Mouse (Mus musculus) olfactory bulb, adult 2 months (tissue): ENCODE measurements around the gene Sgtb. TPM values are rescaled to one million over a fixed set of nuclear protein-coding genes. Genes with fewer than 3 reads are reported as not detected.
A peak's percentile ranks its signal among the peaks of the same experiment; 100 is the strongest.

Source experiments
- H3K27ac ChIP-seq: fragments of 200-500 bp; 2 replicates; pipeline ENCODE4 v1.5.1; 2012; ENCODE audit warnings: low read depth, low read length; ENCODE audit not compliant: insufficient read depth
- H3K4me1 ChIP-seq: fragments of 200-500 bp; 2 replicates; pipeline ENCODE4 v1.6.1; 2012; ENCODE audit warnings: low read length; ENCODE audit not compliant: control insufficient read depth, insufficient read depth
- H3K4me3 ChIP-seq: fragments of 200-500 bp; 2 replicates; pipeline ENCODE4 v1.5.1; 2012; ENCODE audit warnings: mild to moderate bottlenecking, low read depth, low read length, moderate library complexity; ENCODE audit not compliant: insufficient read depth
- CTCF ChIP-seq: fragments of 200-500 bp; IDR thresholded peaks from 2 replicates; pipeline ENCODE4 v1.5.1; 2012; ENCODE audit warnings: low read depth, mild to moderate bottlenecking, low read length, moderate library complexity; ENCODE audit not compliant: insufficient read depth
- POLR2A ChIP-seq: fragments of 200-500 bp; IDR thresholded peaks from 2 replicates; pipeline ENCODE4 v1.6.1; 2012; ENCODE audit warnings: mild to moderate bottlenecking, low read depth, low read length, moderate library complexity; ENCODE audit not compliant: insufficient read depth
- WGBS: fragments of 180-500 bp; shearing (Covaris S2); methylation state at CpG from one replicate; pipeline ENCODE4 v1.1.7; 2018; 5-methylcytosine and 5-hydroxymethylcytosine counted together
- polyA plus RNA-seq: library from polyadenylated mRNA; stranded (reverse); fragments of >200 nt; gene quantifications from 2 replicates; pipeline ENCODE4 v1.2.4, GENCODE M21; 2012; ENCODE audit warnings: low replicate concordance; ENCODE audit not compliant: missing spikeins, insufficient read depth, insufficient read length

Gene Sgtb
- polyA plus RNA-seq: 133 TPM in 1 of 2 replicates, not detected in the other

GRCm38 (mm10) chr13:104109288-104109815 is at the start of gene Sgtb, which contains the start of gene Nln:
Sgtb (plus strand) TSS chr13:104109741.
Nln (minus strand) TSS chr13:104109614.
- Histone ChIP-seq H3K27ac (peak within 1 kb of the TSS; percentile 59; the same call in 1 of the 2 replicates), H3K4me1 (peaks cover 6% of the 10 kb centered on the region), H3K4me3 (peak within 1 kb of the TSS; percentile 84)
- WGBS: under 1% methylated on average over 41 of the region's 44 CpGs
- TF ChIP-seq POLR2A (no peak), CTCF (no peak)

- H3K4me3 ChIP-seq: no peak overlapping the region
- H3K27ac ChIP-seq: no peak overlapping the region
- no peak for TF ChIP-seq POLR2A
- TF ChIP-seq CTCF: no peak
- peaks cover 2% of the 10 kb centered on the region for H3K4me1 ChIP-seq
- 94% methylated on average over 1 of the region's 1 CpGs for WGBS
These were observed 49.3 kb upstream of the Sgtb start for GRCm38 (mm10) chr13:104060231-104060630.

- WGBS: 55% methylated on average over 2 of the region's 2 CpGs
- Histone ChIP-seq H3K27ac (no peak overlapping the region), H3K4me3 (no peak overlapping the region), H3K4me1 (peaks cover 2% of the 10 kb centered on the region)
- TF ChIP-seq POLR2A (no peak), CTCF (no peak)
These were observed 47.4 kb upstream of the Sgtb start for GRCm38 (mm10) chr13:104061975-104062750.

- TF ChIP-seq CTCF: no peak
- TF ChIP-seq POLR2A: no peak
- no peak overlapping the region for H3K4me3 ChIP-seq
- peaks cover 2% of the 10 kb centered on the region for H3K4me1 ChIP-seq
- 91% methylated on average over 9 of the region's 9 CpGs for WGBS
- H3K27ac ChIP-seq: no peak overlapping the region
These were observed 46.5 kb upstream of the Sgtb start for GRCm38 (mm10) chr13:104063061-104063460.

- TF ChIP-seq CTCF: no peak
- TF ChIP-seq POLR2A: no peak
- Histone ChIP-seq H3K27ac (no peak overlapping the region), H3K4me1 (no peaks in the 10 kb centered on the region), H3K4me3 (no peak overlapping the region)
- WGBS: 100% methylated on average over 2 of the region's 2 CpGs
These were observed 43.7 kb upstream of the Sgtb start for GRCm38 (mm10) chr13:104065649-104066347.

- TF ChIP-seq CTCF (no peak), POLR2A (no peak)
- Histone ChIP-seq H3K4me3 (no peak overlapping the region), H3K27ac (no peak overlapping the region), H3K4me1 (no peaks in the 10 kb centered on the region)
- WGBS: 84% methylated on average over 11 of the region's 11 CpGs
These were observed 40.3 kb upstream of the Sgtb start for GRCm38 (mm10) chr13:104069216-104069615.

GRCm38 (mm10) chr13:104070703-104071102 is 38.8 kb upstream of the Sgtb start:
- H3K4me3 ChIP-seq: no peak overlapping the region
- TF ChIP-seq CTCF (no peak), POLR2A (no peak)
- 65% methylated on average over 3 of the region's 3 CpGs for WGBS
- peaks cover 2% of the 10 kb centered on the region; the same call in 1 of the 2 replicates for H3K4me1 ChIP-seq
- H3K27ac ChIP-seq: no peak overlapping the region

- Histone ChIP-seq H3K27ac (no peak overlapping the region), H3K4me1 (peaks cover 2% of the 10 kb centered on the region; the same call in 1 of the 2 replicates), H3K4me3 (no peak overlapping the region)
- TF ChIP-seq POLR2A: no peak
- no peak for TF ChIP-seq CTCF
- 59% methylated on average over 9 of the region's 9 CpGs for WGBS
These were observed 37.2 kb upstream of the Sgtb start for GRCm38 (mm10) chr13:104072351-104072750.

- TF ChIP-seq POLR2A: no peak
- no peak for TF ChIP-seq CTCF
- no peak overlapping the region for H3K4me3 ChIP-seq
- WGBS: 95% methylated on average over 8 of the region's 8 CpGs
- no peak overlapping the region for H3K27ac ChIP-seq
- peaks cover 2% of the 10 kb centered on the region; the same call in 1 of the 2 replicates for H3K4me1 ChIP-seq
These were observed 35.3 kb upstream of the Sgtb start for GRCm38 (mm10) chr13:104074230-104074629.
